Mouse (Mus musculus): ENCODE data around the gene Sod3.

Gene Sod3

DNA sequence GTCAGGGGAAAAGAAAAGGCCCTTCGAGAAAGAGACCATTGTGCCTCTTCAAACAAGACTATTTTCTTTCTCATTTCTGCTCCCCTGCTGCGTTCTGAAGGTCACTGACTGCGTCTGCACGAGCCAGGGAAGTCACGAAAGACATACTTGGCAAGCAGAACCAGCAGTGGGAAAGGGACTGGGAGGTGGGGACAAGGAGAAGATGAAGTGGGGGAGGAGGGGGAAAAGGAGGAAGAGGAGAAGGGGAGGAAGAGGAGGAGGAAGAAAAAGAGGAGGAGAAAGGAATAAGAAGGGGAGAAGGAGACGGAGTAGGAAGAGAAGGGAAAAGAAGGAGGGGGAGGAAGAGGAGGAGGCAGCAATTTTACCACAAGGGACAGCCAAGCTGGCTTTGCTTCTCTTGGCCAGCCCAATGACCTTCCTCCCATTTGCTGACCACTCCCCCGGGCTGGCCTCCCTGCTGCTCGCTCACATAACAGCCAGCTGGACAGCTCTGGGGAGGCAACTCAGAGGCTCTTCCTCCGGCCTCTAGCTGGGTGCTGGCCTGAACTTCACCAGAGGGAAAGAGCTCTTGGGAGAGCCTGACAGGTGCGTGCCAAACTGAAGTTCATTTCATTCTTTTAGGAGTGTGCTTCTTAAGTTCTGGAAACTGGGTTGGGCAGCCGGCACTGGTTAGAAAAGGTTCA, at the start of gene Sod3:
TSS of gene Sod3 (plus strand) at position 324 of the 683 bp plus-strand sequence.
- peak; percentile 44 for DNase-seq

DNA sequence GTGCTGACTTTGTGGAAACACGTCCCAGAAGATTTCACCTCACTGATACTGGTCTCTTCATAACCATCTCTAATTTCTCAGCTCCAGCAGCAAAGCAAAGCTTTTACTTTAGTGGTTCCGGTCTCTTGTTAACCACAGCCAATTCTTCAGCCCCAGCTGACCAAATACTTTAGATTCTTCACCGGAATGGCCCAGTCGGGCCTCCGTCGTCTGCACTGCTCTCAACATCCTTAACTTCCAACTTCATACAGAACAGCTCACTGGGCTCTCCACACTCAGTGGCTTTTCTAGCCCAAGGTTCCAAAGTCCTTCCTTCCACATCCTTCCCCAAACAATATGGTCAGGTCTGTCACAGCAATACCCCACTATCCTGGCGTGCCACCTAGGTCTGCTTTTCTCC, 46.7 kb upstream of the Sod3 start:
- no peak for DNase-seq

DNA sequence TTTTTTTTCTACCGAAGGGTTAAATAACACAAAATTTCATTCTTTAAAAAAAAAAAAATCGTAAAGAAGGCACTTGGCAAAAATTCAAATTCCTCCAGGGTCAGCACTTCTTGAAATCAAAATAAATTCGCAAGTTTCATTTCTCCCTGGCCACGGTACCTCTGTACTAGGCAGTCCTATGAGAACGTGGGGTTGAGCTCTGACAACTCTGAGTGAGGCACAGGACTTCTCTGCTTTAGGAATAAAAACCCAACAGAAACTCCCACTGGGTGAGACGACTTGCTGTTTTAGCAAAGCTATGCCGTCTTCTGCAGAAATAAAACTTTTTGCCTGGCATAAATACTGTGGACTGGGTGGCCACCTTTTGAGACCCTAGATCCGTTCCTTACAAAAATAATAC, 44.1 kb upstream of the Sod3 start:
- DNase-seq, result no peak

DNA sequence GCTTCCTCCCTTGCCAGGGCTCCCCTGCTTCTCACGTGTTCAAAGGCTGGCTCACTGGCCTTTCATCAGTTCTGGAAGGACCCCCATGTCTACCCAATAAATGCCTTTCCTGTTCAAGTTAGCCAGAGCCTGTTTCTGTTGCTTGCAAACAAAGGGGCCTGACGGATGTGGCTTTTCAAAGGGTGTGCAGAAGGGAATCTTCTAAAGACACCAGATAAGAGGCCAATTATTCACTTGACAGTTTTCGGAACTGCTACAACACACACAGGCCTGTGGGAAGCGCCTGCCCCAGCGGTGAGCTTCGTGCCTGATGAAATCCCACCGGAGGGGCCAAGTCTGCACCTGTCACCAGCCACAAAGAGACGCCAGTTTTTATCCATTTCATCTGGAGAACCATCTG, 31.5 kb upstream of the Sod3 start:
- DNase-seq, result peak; percentile 9

DNA sequence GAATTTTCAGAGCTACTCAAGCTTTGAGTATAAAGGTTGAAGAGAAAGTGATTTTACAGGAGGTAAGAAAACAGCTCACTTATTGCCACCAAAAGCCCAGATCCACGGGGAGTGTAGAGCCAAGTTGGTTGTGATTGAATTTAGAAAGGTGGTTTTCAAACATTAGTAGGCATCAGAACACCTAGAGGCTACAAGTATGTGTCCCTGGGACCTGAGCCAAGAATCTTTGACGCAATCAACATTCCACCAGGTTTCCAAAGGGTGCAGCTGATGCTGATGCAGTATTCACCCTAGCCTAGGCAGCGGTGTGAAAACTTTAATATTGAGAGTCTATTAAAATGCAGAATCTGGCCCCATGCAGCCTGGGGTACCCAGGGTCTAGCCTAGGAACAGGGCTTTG, 28.0 kb upstream of the Sod3 start:
- no peak for DNase-seq

DNA sequence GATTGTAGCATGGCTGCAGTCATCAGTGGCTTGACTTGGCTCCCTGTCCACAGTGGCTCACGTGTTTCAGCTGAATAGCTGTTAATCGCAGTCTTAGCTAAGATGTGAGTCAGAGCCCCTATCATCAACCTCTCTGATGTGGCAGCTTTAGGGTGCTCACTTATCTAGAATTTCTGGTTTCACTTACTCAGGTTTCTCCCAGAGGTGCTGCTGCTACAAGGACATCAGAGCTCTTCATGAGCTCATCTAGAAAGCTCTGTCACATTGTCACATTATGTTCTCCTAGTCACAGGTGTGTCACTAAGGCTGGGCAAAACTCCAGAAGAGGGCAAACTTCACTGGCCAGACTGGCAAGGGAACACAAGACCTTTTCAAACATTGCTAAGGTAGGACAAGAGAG, 24.5 kb upstream of the Sod3 start:
- no peak for DNase-seq

DNA sequence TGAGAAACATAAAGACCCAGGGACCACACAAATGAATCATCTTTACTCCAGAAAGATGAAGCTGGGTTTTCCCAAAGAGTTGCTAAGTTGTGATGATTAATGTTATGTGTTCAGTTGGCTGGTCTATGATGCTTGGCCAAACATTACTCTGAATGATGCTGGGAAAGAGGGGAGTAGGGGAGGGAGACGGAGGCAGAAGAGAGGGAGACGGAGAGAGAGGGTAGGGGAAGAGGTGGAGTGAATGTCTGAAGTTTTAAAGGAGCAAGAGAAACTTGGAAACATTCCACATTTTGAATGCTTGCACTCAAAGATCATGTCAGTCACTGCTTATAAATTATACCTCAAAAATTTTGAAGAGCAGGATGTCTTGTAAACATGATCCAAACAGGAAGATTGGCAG, 16.7 kb upstream of the Sod3 start:
- DNase-seq, result no peak

DNA sequence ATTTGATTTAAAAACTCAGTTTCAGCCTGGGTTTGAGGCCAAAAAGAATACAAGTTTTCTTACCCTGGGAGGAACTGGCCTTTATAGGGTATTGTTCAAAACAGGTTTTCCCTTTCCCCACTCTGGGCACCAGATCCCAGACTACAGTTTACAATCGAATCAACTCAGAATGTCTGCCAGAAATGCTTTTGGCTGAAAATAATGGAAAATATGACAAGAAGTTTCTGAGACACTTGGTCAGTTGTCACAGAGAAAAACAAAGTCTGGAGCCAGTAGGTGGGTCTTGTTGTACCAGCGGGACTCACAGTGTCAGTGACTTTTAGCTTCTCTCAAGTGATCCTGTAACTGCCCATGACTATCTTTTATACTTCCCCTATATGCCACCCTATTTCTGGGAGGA, 13.1 kb upstream of the Sod3 start:
- DNase-seq, result no peak

DNA sequence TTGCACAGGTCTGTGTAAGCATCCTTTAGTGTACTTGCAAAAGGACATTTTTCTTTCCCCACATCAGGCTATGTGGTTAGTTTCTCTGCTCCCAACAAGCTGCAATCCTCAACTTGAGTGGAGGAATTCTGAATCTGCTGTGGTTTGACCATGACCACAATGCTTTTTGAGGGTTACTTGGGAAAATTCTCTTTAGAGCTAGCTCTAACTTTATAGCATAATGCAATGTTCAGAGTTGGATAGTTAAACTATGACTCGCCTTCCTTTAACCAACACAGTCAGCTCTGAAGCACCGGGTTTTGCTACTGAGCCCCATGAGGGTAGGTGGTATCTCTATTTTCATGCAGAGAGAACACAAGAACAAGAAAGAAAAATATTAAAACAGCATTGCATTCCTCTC, 12.0 kb upstream of the Sod3 start:
- DNase-seq, result no peak

DNA sequence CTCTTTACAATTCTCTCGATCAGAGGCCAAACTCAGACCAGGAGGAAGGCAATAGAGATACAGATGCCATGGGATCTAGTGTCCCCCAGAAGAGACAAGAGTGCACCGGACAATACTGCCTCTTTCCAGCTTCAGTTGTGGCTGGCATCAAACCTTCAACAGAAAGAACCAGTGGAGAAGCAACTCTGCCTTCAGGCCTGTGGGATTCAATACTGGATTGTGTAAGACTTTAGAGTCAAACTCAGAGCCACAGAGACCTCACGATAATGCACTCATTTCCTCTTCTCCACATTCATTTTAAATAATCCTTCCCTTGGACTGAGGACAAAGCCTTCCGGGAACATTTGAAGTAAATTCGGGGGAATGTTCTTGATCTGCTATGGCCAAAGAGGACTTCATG, 10.9 kb upstream of the Sod3 start:
- DNase-seq, result no peak

DNA sequence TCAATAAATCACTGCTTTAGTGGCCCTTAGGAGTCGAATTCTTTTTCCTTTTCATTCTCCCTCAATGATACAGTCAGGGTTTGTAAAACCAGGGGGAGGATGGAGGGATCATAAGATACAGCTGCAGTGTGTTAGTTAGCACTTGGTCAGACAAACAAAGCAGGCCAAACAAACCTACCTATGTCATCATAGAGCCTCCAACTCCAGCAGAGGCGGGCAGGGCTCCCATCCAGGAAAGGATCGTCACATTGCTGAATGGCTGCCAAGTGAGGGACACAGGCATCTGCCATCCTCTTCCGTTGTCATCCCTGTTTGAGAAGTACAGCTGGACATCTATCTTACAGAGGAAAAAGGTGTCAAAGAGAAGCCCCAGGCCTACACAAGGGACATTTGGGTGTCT, 9.2 kb upstream of the Sod3 start:
- DNase-seq, result no peak

DNA sequence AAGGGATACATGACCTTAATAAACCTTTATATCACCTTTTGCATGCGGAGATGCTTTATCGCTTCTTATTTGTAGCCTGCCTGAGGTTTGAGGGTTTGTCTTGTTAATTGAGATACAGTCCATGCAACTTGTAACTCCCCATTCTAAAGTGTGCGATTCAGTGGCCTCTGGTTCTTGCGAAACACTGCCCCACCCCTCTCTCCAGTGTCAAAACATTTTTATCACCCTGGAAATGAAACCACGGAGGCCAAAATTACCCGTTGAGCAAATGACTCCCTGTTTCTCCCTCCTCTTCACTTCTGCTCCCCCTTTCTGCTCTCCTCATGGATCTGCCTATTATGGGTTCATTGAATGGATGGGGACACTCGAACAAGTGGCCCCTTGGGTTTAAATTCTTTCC, 8.0 kb upstream of the Sod3 start:
- DNase-seq, result no peak

DNA sequence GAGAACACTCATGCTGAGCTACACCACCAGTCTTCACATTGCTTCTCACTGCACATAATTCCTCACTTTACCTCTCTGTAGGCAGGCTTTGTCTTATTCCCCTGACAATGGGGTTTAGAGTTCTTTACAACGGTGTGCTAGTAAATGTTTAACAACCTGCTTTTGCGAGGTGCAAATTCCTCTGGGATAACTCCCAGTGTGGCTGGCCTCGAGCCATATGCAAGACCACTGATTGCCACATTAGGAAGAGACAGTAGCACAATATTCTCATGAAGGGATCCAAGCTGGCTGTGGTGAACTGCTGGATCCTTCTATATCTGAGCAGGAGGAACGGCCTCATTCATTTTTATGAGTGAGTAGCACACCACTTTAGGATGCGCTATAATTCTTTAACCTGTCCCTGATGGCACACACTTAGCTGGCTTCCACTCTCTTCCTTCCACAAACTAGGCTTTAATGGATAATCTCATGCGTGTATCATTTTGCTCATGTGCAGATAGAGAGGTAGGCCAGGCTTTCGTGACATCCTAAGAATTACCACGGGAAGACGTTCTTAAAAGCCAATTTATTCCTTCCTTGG, 6.3 kb upstream of the Sod3 start:
- no peak for DNase-seq

DNA sequence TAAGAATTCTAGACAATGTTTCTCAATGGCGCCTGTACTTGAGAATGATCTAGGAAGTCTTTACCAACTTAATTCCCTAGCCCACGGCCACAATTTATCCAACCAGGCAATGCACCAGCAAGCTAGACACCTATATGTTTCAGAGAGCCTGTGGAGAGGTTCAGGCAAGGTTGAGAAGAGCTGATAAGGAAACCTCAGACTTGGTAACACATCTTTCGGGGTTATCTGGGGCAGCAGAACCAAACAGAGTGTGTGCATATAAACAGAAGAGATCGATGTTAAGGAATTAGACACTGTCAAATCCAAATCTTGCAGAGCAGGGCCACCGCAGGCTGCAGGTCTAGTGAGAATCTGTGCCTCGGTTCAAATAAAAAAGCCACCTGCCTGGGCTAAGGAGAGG, 5.5 kb upstream of the Sod3 start:
- DNase-seq, result no peak

DNA sequence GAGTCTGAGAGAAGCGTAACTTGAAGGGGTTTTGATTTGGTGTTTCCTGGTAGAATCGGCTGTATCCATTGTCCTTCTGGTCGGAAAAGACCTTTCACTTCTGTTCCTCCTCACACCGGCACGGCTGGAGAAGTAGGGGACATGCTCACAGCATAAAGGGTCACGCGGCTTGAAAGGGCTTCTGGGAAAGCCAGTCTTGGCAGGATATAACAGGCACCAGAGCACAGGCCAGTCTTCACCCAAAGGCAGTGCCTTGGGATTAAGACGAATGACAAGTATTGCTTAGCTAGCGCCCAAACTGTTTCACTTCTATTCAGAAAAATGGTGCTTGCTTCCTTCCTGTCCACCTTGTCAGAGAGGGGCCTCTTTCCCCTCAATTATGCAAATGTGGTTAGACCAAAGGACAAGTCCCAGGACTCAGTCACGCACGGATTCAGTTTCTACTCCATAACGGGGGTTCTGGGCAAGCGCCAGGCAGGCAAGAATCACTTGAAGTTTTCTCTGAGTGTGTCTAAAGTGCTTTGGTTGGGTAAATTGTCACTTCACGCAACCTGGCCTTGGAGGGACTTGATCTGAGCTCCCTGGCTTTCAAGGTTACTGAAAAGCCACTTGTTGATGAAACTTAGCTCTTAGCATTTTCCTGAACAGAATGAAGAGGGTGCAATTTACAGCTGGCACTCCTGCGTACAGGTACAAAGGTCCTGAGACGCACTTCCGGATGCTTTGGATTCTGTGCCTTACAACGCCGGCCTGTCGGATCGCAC, 3.1 kb upstream of the Sod3 start:
- DNase-seq, result no peak

DNA sequence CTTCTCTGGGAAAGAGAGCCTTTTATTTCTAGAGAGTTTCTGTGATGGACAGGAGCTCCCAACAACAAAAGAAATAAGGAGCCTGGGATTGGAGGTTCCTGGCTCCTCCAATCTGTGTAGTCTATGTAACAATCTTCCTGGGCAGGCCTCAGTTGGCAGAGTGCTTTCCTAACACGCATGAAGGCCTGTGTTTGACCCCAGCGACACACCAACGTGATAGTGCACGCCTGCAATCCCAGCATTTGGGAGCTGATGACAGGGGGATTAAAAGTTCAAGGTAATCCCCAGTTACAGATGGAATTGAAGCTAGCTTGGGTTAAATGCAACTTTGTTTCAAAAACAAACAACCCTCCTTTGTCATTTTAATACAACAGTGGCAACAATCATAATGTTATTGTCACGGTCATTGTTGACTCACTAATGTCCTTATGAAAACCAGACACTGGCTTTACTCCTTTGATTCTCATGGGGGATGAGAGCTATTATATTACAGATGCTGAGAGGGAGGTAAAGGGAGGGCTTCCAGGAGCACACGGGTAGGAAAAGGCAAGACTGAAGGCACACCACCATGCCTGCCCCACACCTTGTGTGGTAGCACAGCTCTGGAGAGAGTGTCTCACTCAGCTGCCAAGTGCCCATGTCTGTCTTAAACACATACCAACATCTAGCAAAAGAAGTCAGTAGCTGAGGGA, 669 bp upstream of the Sod3 start:
- no peak for DNase-seq

DNA sequence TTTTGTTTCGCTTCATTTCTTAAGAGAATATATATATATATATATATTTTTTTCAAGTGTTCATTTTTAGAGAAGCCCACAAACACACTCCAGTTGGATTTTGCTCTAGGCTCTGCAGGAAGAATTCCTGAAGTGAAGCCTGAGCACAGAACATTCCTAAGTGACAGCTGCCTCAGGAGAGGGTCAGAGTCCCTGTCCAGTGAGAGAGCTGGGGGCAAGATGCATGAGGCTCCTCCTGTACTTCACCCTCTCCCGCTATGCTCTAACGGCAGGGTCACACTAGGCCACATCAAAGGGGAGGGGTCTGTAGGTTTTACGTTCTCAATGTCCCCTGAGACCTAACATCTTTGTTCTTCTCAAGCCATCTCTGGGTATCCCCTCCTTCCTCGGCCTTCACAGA, 930 bp downstream of the Sod3 start:
- no peak for DNase-seq

DNA sequence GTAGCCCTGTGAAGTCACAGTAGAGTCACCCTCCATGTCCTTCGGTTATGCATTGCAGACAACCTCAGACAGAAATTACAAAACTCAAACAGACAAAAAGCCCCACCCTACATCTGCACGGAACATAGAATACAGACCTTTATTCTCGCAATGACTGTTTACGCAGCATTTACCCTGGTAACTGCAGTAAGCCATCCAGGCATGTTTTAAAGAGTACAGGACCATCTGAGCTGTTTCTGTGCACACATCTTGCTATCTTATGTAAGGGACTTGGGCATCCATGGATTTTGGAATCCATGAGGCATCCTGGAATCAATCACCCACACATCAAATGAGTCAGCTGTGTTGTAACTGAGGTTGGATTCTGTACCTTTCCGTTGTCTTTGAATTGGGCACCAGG, 2.3 kb downstream of the Sod3 start:
- no peak for DNase-seq

DNA sequence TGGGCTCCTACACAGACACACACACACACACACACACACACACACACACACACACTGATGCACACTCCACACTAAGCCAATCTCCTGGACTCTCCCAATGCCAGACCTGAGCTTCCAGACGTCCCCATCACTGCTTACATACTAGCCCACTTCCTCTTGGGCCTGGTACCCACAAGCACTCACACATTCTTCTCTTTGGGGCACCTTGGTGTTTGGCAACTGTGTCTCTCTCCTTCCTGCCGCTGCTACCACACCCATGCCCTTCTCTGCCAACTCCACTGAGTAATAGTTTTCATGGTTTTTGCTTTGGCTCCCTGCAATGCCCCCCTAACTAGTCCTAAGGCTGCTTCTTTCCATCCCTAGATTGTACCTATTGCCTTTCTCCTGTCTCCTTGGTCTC, 3.1 kb downstream of the Sod3 start:
- no peak for DNase-seq

DNA sequence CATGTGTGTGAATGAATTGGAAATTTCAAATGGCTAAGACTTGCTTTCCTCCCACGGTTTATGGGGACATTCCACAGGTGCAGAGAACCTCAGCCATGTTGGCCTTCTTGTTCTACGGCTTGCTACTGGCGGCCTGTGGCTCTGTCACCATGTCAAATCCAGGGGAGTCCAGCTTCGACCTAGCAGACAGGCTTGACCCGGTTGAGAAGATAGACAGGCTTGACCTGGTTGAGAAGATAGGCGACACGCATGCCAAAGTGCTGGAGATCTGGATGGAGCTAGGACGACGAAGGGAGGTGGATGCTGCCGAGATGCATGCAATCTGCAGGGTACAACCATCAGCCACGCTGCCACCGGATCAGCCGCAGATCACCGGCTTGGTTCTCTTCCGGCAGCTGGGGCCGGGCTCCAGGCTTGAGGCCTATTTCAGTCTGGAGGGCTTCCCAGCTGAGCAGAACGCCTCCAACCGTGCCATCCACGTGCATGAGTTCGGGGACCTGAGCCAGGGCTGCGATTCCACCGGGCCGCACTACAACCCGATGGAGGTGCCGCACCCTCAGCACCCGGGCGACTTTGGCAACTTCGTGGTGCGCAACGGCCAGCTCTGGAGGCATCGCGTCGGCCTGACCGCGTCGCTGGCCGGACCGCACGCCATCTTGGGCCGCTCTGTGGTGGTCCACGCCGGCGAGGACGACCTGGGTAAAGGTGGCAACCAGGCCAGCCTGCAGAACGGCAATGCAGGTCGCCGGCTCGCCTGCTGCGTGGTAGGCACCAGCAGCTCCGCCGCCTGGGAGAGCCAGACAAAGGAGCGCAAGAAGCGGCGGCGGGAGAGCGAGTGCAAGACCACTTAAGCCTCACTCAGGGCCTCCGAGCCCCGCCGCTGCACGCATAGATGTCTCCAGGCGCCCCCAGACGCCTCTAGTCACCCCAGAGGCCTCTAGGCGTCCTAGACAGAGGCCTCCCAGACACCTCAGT, 4.6 kb downstream of the Sod3 start:
- peak; percentile 36 for DNase-seq

DNA sequence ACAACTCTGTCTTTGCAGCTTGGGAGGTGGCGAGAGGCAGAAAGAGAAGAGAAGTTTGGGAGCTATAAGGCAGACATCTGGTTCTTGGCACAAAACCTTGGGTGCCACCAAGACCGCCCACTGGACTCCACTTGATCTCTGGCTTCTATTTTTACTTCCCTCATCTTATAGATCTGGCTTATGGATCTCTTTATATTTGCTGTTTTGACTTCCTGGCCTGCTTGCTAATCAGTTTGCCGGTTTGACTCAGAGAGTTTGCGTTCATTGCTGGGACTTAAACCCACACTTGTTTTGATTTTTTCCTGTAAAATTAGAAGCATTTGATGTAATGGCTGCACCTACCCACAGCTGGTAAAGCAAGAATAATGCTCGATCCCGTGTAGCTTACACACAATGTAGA, 7.3 kb downstream of the Sod3 start:
- no peak for DNase-seq

DNA sequence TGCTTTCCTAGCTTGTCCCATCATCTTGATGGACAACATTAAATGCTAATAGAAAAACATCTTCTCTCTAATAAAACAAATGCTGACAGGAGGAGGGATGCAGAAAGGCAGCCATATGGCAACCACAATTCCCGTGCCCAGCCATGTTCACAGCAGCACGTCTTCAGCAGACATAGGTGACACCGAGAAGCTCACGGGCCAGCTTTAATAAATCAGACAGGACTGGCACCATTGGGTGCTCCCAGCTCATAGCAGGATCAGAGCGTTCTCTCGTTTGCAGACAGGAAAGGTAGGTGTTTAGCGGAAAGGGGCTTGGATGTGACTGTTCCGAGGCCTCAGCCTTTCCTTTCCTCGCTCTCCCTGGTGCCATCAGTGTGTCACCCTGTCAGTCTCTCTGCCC, 12.3 kb downstream of the Sod3 start:
- no peak for DNase-seq

DNA sequence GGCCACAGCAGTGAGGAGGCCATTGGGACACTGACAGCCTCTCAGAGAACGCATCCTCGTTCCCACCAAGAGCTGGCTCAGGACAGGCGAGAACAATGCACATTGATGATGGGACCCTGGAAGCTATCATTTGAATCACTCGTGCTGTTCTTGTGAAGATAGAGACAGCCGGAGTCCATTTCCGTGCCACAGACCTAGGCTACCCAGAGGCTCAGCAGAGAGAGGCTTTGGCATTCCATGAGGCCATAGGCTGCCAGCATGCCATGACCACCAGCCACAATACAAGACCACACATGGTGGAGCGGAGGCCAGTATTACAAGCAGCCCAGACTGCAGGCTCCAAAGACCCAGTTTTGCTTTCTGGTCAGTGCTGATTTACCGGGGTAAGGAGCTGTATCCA, 19.2 kb downstream of the Sod3 start:
- no peak for DNase-seq
